Mouse (Mus musculus): Measurements from ENCODE around the gene Mbd4. TPM values are rescaled to one million over a fixed set of nuclear protein-coding genes. Genes with fewer than 3 reads are reported as not detected.

The Mbd4 gene
- polyA plus RNA-seq, 1 experiment from 2014 or later = 9.3 TPM

DNA sequence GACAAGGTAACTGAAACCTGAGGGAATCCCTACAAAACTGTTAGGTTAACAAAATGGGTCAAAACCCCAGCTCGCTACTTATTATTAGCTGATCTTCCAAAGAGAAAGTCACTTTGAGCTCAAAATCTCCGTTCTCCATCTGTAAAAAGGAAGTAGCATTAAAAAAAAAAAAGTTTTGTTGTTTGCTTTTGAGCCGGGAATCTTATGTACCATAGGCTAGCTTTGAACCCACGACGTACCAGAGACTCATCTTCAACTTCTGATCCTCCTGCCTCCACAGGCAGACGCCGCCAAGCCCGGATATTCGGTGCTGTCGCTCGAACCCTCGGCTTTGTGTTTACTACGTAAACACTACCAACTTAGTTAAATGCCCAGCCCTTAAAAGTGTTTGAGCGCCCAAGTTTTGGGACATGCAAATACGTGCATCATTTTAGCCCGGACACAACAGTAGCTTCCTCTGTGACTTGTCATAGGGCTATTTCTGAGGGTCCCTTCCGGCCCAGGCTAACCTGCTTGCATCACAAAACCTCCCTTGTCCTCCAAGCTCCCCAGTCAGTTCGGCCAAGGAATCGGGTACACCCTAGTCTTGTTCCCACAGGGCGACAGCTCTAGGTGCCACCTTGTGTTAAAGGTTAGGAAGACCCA lies 603 bp downstream of the Mbd4 start:
- H3K9ac ChIP-seq (ENCODE audit: low read depth, low read length) = peak overlapping the region; percentile 79
- H3K9me3 ChIP-seq (replicated peaks; ENCODE audit: control insufficient read depth, low read length) = no peaks in the 10 kb centered on the region
- H3K27ac ChIP-seq (ENCODE audit: low read length) = peak overlapping the region; percentile 95
- H3K27me3 ChIP-seq (ENCODE audit: control insufficient read depth, insufficient read depth, low read depth, low read length) = no peaks in the 10 kb centered on the region
- WGBS (ENCODE audit: insufficient replicate concordance) = 2% methylated on average over 20 of the region's 20 CpGs
- peaks cover 9% of the 10 kb centered on the region for H3K36me3 ChIP-seq (ENCODE audit: control insufficient read depth, insufficient read depth)
- H3K4me2 ChIP-seq (ENCODE audit: low read depth, low read length) = peak overlapping the region; percentile 73
- H3K4me3 ChIP-seq (ENCODE audit: low read depth, low read length) = peak overlapping the region; percentile 80
- no peak; the same call in 1 of the 2 replicates for ATAC-seq (ENCODE audit: low read depth)
- peaks cover 22% of the 10 kb centered on the region for H3K4me1 ChIP-seq (ENCODE audit: control insufficient read depth, low read depth, low read length)

GRCm38 (mm10) chr6:115848598-115849304 lies 4.4 kb downstream of the Mbd4 start:
- no peak overlapping the region for H3K27ac ChIP-seq (ENCODE audit: low read length)
- no peaks in the 10 kb centered on the region for H3K9me3 ChIP-seq (replicated peaks; ENCODE audit: control insufficient read depth, low read length)
- ATAC-seq (ENCODE audit: low read depth) = no peak
- WGBS (ENCODE audit: insufficient replicate concordance) = 89% methylated on average over 10 of the region's 10 CpGs
- no peaks in the 10 kb centered on the region for H3K27me3 ChIP-seq (ENCODE audit: control insufficient read depth, insufficient read depth, low read depth, low read length)
- peaks cover 19% of the 10 kb centered on the region for H3K4me1 ChIP-seq (ENCODE audit: control insufficient read depth, low read depth, low read length)
- peaks cover 15% of the 10 kb centered on the region for H3K36me3 ChIP-seq (ENCODE audit: control insufficient read depth, insufficient read depth)
- H3K4me2 ChIP-seq (ENCODE audit: low read depth, low read length) = no peak overlapping the region
- H3K9ac ChIP-seq (ENCODE audit: low read depth, low read length) = no peak overlapping the region
- no peak overlapping the region for H3K4me3 ChIP-seq (ENCODE audit: low read depth, low read length)

DNA sequence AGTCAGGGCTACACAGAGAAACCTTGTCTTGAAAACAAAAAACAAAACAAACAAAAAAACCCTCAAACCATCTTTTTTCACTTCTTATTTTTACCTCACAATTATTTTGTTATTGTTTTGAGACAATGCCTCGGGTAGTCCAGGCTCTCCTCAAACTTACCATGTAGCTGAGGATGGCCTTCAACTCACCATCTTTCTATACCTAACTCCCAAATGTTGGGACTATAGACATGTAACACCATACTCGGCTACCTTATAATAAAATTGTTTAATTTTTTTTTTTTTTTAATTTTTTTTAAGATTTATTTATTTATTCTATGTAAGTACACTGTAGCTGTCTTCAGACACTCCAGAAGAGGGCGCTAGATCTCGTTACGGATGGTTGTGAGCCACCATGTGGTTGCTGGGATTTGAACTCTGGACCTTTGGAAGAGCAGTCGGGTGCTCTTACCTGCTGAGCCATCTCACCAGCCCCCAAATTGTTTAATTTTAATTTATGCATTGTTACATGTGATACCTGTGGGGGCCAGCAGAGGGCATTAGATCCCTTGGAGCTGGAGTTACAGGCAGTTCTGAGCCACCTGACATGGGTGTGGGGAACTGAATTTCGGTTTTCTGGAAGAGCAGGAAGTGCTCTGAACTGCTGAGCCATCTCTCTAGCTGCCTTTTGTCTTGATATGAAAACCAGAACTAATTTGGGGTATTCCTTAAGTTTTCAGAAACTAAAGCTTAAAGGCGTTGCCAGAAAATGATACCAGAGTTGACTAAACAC lies 6.3 kb downstream of the Mbd4 start:
- H3K9me3 ChIP-seq (replicated peaks; ENCODE audit: control insufficient read depth, low read length) = no peaks in the 10 kb centered on the region
- 26% methylated on average over 7 of the region's 8 CpGs for WGBS (ENCODE audit: insufficient replicate concordance)

DNA sequence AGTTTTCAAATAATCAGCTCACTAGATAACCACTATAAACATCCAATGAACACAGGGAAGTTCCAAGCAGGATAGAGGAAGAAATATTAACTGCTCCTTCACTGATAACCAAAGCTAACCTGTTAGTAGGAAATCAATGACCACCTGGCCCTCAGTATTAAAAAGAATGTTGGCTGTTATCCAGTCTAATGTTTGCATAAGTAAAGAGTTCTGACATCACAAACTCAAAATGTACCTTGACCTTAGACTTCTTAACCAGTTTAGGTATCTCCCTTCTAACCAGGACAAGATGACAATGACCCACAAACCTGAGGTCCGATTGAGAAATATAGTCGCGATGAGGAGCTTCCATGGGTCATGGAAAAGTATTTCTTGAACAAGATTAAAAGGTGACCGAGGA lies 8.2 kb downstream of the Mbd4 start:
- Histone ChIP-seq H3K4me1 (ENCODE audit: control insufficient read depth, low read depth, low read length) (peaks cover 3% of the 10 kb centered on the region), H3K4me3 (ENCODE audit: low read depth, low read length) (no peak overlapping the region), H3K27ac (ENCODE audit: low read length) (no peak overlapping the region), H3K27me3 (ENCODE audit: control insufficient read depth, insufficient read depth, low read depth, low read length) (no peaks in the 10 kb centered on the region), H3K9me3 (replicated peaks; ENCODE audit: control insufficient read depth, low read length) (no peaks in the 10 kb centered on the region), H3K9ac (ENCODE audit: low read depth, low read length) (no peak overlapping the region), H3K36me3 (ENCODE audit: control insufficient read depth, insufficient read depth) (peaks cover 18% of the 10 kb centered on the region), H3K4me2 (ENCODE audit: low read depth, low read length) (no peak overlapping the region)
- no peak for ATAC-seq (ENCODE audit: low read depth)
- WGBS (ENCODE audit: insufficient replicate concordance) = 80% methylated on average over 4 of the region's 4 CpGs

More for the DNA sequence above, 6.3 kb downstream of the Mbd4 start:
- Histone ChIP-seq H3K9ac (ENCODE audit: low read depth, low read length) (no peak overlapping the region), H3K4me3 (ENCODE audit: low read depth, low read length) (no peak overlapping the region), H3K27ac (ENCODE audit: low read length) (no peak overlapping the region), H3K4me2 (ENCODE audit: low read depth, low read length) (no peak overlapping the region), H3K27me3 (ENCODE audit: control insufficient read depth, insufficient read depth, low read depth, low read length) (no peaks in the 10 kb centered on the region), H3K4me1 (ENCODE audit: control insufficient read depth, low read depth, low read length) (peaks cover 9% of the 10 kb centered on the region), H3K36me3 (ENCODE audit: control insufficient read depth, insufficient read depth) (peaks cover 18% of the 10 kb centered on the region)
- peak; percentile 46 for ATAC-seq (ENCODE audit: low read depth)

GRCm38 (mm10) chr6:115838745-115839144 lies 14.4 kb downstream of the Mbd4 start:
- 0 out of 2 replicates have a peak overlapping the region, but pooled peaks have one; percentile 3 for H3K9ac ChIP-seq (ENCODE audit: low read depth, low read length)
- ATAC-seq (ENCODE audit: low read depth) = no peak
- H3K36me3 ChIP-seq (ENCODE audit: control insufficient read depth, insufficient read depth) = peaks cover 3% of the 10 kb centered on the region; the same call in 1 of the 2 replicates
- H3K4me2 ChIP-seq (ENCODE audit: low read depth, low read length) = peak overlapping the region; percentile 78
- no peak overlapping the region for H3K27ac ChIP-seq (ENCODE audit: low read length)
- H3K27me3 ChIP-seq (ENCODE audit: control insufficient read depth, insufficient read depth, low read depth, low read length) = no peaks in the 10 kb centered on the region
- peak overlapping the region; percentile 50 for H3K4me3 ChIP-seq (ENCODE audit: low read depth, low read length)
- H3K4me1 ChIP-seq (ENCODE audit: control insufficient read depth, low read depth, low read length) = peaks cover 11% of the 10 kb centered on the region; the same call in 1 of the 2 replicates
- WGBS (ENCODE audit: insufficient replicate concordance) = 71% methylated on average over 5 of the region's 5 CpGs
- no peaks in the 10 kb centered on the region for H3K9me3 ChIP-seq (replicated peaks; ENCODE audit: control insufficient read depth, low read length)

GRCm38 (mm10) chr6:115838161-115838597 lies 15.0 kb downstream of the Mbd4 start, which contains the start of gene Efcab12:
Efcab12 (minus strand) TSS chr6:115838412.
- H3K27me3 ChIP-seq (ENCODE audit: control insufficient read depth, insufficient read depth, low read depth, low read length) = no peaks in the 10 kb centered on the region
- H3K4me3 ChIP-seq (ENCODE audit: low read depth, low read length) = peak within 1 kb of the TSS; percentile 50
- no peak within 1 kb of the TSS for H3K27ac ChIP-seq (ENCODE audit: low read length)
- peak within 1 kb of the TSS; percentile 78 for H3K4me2 ChIP-seq (ENCODE audit: low read depth, low read length)
- peak; percentile 88 for ATAC-seq (ENCODE audit: low read depth)
- 5% methylated on average over 19 of the region's 19 CpGs for WGBS (ENCODE audit: insufficient replicate concordance)
- 0 out of 2 replicates have a peak within 1 kb of the TSS, but pooled peaks have one; percentile 3 for H3K9ac ChIP-seq (ENCODE audit: low read depth, low read length)
- peaks cover 3% of the 10 kb centered on the region; the same call in 1 of the 2 replicates for H3K36me3 ChIP-seq (ENCODE audit: control insufficient read depth, insufficient read depth)
- no peaks in the 10 kb centered on the region for H3K9me3 ChIP-seq (replicated peaks; ENCODE audit: control insufficient read depth, low read length)
- H3K4me1 ChIP-seq (ENCODE audit: control insufficient read depth, low read depth, low read length) = peaks cover 11% of the 10 kb centered on the region; the same call in 1 of the 2 replicates

DNA sequence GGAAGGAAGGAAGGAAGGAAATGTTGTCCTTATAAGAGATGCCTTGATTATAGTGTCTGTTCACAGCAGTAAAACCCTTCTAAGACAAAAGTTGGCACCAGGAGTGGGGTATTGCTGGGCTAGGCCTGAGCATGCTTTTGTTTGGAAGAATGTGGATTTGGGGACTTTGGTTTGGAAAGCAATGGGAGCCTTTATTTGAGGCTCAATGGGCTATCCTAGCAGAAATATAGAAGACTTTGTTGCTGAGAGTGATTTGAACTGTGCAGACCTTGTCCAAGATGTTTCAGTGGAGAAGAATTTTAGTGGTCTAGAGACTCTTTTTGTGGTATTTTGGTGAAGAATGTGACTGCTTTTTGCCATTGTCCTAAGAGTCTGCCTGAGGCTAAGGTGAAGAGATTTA lies 19.3 kb downstream of the Mbd4 start:
- no peak overlapping the region for H3K4me3 ChIP-seq (ENCODE audit: low read depth, low read length)
- no peaks in the 10 kb centered on the region for H3K27me3 ChIP-seq (ENCODE audit: control insufficient read depth, insufficient read depth, low read depth, low read length)
- H3K9me3 ChIP-seq (replicated peaks; ENCODE audit: control insufficient read depth, low read length) = no peaks in the 10 kb centered on the region
- peaks cover 20% of the 10 kb centered on the region for H3K4me1 ChIP-seq (ENCODE audit: control insufficient read depth, low read depth, low read length)
- ATAC-seq (ENCODE audit: low read depth) = no peak
- H3K4me2 ChIP-seq (ENCODE audit: low read depth, low read length) = no peak overlapping the region
- H3K9ac ChIP-seq (ENCODE audit: low read depth, low read length) = no peak overlapping the region
- H3K27ac ChIP-seq (ENCODE audit: low read length) = no peak overlapping the region
- no peaks in the 10 kb centered on the region; the same call in 1 of the 2 replicates for H3K36me3 ChIP-seq (ENCODE audit: control insufficient read depth, insufficient read depth)

GRCm38 (mm10) chr6:115832152-115832850 lies 20.9 kb downstream of the Mbd4 start:
- 80% methylated on average over 2 of the region's 2 CpGs for WGBS (ENCODE audit: insufficient replicate concordance)
- H3K36me3 ChIP-seq (ENCODE audit: control insufficient read depth, insufficient read depth) = no peaks in the 10 kb centered on the region; the same call in 1 of the 2 replicates
- H3K4me1 ChIP-seq (ENCODE audit: control insufficient read depth, low read depth, low read length) = peaks cover 9% of the 10 kb centered on the region
- no peaks in the 10 kb centered on the region for H3K9me3 ChIP-seq (replicated peaks; ENCODE audit: control insufficient read depth, low read length)
- no peak overlapping the region for H3K9ac ChIP-seq (ENCODE audit: low read depth, low read length)
- no peak overlapping the region for H3K4me3 ChIP-seq (ENCODE audit: low read depth, low read length)
- no peak overlapping the region for H3K4me2 ChIP-seq (ENCODE audit: low read depth, low read length)
- no peaks in the 10 kb centered on the region for H3K27me3 ChIP-seq (ENCODE audit: control insufficient read depth, insufficient read depth, low read depth, low read length)
- no peak overlapping the region for H3K27ac ChIP-seq (ENCODE audit: low read length)
- ATAC-seq (ENCODE audit: low read depth) = 0 out of 2 replicates have a peak, but pooled peaks have one; percentile 32
